Mouse (Mus musculus): ENCODE measurements at regions not wholly inside any gene's neighbourhood (a gene's known extent, or its start where the extent isn't known, plus 50 kb on each side); places are given as distances from the start of the nearest gene placed in this dataset.

DNA sequence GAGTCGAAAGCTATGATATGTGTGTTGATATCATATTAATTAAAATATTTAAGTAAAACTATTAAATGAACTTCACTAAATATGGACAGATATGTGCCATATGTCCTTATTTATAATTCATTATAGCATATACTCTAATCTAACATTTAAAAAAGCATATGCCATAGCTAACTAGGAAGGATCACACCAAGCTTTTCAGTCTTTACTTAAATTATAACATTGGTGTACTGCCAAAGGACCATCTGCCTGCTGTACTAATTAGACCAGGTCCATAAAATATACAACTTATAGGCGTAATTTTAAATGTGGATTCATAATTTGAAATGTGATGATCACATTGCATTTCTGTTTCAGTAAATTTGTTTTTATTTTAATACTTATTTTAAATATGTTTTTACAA, 651.9 kb upstream of the Klhl1 start:
- no peak for DNase-seq (ENCODE audit: inconsistent age in 2 of 2, low spot score in 1 of 2)

DNA sequence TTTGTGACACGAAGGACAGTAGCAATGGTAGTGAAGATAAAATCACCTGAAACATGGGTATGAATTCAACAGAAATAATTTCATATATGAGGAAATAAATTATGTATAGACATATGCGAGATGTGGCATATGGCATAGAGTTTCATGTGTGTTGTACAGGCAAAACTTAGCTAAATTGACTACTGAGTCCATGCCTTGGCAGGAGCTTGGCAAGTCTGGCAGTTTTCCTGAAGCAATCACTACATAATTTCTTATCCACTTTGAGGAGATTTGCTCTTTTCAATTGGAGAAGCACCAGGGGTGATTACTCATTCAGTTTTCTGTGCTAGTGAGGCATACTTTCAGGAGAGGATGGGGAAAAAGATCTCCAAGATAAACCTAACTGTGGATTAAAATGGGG, 646.9 kb upstream of the Klhl1 start:
- DNase-seq (ENCODE audit: inconsistent age in 2 of 2, low spot score in 1 of 2), result no peak

DNA sequence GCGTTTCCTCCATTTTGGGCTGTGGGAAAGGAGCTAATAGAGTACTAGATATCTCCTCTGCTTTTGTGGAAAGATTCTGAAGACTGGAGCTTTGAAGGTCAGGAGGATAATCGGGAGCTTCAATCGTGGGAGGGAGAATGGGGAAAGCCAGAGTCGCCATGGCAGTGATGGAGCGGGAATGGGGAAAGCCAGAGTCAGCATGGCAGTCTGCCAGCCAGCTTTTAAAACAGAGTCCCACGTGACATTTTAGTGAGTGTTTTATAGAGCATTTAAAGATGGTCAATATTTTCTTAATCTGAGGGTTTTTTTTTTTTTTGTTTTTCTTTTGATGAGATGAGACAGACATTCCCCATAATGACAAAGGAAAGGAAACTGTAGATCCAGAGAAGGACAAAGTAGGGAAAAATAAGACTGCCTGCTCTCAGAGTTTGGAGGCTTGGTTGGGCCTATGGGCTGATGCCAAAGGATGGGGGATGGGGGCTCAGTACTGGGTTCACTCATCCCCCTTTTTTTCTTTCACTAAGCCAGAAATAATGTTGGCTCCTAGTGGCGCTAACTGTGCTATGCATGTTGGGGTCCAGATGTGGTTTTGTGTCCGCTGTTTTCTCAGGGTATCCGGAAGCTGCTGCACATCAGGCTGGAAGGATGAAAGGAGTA, 630.2 kb upstream of the Klhl1 start:
- DNase-seq (ENCODE audit: inconsistent age in 2 of 2, low spot score in 1 of 2), result no peak

DNA sequence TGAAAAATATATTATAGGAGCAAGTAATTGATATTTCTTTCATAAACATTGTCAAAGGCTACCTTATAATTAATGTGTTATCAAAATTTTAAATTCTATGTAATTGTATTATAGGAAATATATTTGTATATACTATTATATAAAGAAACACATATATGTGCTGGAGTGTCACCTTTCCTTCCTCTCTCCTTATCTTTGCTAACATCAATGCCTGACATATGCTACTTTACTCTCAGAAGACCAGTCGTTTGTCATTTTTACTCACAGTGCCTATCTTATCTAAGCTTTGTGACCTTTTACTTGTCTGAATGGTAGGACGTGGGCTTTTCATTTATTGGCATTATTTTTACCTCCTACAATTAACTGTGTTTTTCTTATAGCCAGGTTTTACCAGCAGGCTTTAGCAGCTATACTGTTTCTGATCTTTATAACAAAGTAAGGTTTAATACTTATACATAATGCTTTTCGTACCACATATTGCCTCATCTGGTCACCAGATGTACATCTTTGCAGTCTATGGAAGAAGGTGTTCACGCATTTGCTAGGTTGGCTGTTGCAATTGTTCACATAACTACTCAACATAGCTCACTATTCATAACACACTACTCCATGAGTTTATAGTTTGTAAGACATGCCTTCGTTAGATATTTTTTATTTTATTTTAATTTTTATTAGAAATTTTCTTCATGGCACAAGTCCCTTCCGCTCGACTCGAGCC, 597.2 kb upstream of the Klhl1 start:
- no peak for DNase-seq (ENCODE audit: inconsistent age in 2 of 2, low spot score in 1 of 2)

DNA sequence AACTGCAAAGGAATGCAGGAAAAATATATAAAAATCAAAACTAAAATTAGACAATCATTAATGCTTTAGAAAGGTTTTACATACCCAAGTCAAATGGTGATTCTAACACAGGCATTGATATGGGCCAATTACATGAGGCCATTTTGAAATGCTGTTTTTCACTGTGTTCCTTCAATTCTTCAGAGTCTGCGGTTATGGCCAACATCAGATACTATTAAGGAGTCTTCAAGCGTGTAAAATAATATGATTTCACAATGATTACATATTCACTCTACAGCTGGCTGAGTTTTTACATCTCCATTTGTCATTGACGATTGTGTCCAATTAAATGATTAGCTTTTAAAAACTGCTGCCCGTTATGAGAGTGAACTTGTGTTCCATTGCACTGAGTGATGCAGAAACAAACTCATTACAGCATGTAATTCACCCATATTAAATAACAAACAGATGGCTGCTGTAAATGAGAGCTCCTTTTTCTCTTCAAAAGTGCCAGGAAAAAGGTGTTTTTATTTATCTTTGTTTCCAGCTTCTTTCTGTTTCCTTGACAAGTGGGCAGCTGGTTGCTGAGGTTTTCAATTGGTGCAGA, 582.3 kb upstream of the Klhl1 start:
- no peak for DNase-seq (ENCODE audit: inconsistent age in 2 of 2, low spot score in 1 of 2)

DNA sequence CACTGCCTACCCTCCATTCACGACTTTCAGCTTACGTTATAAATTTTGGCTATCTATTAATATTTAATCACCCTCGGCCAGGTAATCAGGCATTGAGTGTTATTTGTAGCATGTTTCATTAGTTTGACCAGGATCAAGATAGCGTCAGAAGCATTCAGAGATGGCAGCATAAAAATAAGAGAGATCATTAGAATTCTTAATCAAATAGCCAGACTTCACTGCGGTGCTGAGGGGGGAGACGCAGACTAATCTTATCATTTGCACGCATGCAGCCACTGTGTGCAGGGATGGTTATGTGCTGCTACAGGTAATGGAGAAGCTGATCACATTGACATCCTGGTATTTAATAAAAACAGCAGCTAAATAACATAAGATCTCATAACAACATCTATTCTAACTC, 574.5 kb upstream of the Klhl1 start:
- no peak for DNase-seq (ENCODE audit: inconsistent age in 2 of 2, low spot score in 1 of 2)

DNA sequence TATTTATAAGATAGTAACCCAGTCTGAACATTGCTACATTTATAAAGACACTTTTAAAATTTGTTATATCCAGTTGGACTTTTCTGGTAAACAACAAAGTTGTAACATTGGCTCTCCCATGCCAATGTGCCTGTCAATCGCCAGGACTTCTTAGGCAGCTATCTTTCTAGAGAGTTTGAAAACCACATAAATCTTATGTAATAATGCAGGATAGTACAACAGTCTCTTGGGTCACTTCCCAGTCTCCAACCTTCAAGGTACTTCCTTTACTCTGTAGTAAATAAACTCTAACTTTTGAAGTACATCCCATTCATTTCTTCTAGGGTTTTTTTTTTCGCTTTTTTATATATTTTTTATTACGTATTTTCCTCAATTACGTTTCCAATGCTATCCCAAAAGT, 570.0 kb upstream of the Klhl1 start:
- no peak for DNase-seq (ENCODE audit: inconsistent age in 2 of 2, low spot score in 1 of 2)

DNA sequence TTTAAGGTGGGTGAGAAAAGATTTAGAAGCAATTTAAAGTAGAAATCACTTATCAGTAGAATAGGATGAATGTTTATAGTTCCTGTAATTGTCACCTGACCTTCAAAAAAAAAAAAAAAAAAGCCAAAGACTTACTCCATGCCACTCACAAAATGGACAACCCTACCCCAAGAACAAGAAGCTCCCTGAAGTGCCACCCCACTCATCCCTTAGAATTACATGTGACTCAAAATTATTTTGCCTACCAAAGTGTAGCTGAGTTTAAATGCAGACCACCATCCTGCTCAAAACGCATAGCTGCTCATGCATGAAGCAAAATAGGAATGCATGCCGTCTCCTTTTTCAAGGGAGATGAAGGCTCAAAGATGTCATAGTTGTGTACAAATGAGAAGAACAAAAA, 568.4 kb upstream of the Klhl1 start:
- DNase-seq (ENCODE audit: inconsistent age in 2 of 2, low spot score in 1 of 2), result no peak

DNA sequence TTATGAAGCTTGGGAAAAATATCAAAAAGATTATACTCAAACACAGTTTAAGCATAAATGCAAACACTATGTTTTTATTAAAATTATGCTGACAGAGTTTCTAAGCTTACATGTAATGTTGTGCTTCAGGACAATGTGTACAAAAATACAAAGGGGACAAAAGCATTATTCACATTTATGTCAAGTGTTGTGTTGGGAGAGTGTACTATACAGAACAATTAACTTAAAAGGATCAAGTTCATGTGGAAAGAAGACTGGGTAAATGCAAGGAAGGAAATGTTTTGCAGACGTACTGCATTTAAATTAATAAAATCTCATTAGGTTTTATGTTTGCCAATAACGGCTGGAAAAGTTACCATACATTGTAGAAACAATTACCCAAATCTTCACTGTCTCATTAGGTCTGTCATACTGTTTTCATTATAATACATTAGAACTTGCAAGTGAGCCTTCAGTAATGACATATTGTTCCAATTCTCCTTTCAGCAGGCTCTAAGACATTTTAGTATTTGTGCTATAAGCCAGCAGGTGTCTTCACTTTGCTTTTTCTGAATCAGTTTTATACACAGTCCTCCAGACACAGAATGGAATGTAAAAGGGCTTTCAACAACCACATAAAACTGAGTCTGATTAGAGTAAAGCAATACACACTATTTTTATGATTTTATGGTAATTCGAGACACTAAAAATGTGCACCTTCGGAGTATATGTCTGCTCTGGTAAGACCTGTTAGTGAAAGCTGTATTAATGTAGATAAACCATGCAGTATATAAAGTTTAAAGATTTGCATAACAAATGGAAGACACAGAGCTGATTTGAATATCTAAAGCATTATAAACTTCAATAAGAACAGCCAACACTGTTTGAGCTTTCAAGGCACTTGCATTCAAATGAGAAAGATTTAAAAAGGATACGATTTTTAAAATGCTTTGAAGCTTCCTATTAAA, 567.7 kb upstream of the Klhl1 start:
- no peak for DNase-seq (ENCODE audit: inconsistent age in 2 of 2, low spot score in 1 of 2)

DNA sequence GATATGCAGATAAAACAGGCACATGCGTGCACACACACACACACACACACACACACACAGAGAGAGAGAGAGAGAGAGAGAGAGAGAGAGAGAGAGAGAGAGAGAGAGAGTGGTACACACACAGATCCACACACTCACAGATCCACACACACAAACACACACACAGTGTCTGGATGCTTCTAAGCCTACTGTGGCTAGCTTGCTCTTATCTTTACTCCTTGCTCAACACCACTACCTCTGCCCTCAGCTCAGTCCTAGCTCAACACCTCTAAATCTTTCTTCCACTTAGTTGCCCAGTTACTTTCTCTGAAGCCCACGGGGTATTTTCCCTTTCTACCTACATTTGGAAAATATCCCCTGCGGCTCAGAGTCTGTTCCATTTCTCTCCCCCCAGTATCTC, 555.9 kb upstream of the Klhl1 start:
- no peak for DNase-seq (ENCODE audit: inconsistent age in 2 of 2, low spot score in 1 of 2)

DNA sequence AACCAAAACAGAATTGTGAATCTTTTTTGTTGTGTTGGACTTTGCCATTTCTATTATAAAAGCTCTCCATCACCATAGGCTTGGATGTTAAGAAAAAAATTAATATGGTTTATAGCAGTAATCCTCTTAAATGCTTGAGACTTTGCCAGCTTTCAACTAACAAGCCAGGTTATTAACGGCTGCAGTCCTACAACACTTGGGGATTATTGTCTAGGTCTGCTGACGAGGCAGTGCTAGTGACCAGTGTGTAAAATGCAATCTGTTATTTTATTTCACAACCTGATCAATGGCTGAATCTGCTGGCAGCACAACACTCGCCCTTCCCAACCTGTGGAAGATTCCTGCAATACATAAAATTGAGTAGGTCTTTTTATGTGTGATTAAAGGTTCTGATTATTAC, 549.9 kb upstream of the Klhl1 start:
- DNase-seq (ENCODE audit: inconsistent age in 2 of 2, low spot score in 1 of 2), result no peak

DNA sequence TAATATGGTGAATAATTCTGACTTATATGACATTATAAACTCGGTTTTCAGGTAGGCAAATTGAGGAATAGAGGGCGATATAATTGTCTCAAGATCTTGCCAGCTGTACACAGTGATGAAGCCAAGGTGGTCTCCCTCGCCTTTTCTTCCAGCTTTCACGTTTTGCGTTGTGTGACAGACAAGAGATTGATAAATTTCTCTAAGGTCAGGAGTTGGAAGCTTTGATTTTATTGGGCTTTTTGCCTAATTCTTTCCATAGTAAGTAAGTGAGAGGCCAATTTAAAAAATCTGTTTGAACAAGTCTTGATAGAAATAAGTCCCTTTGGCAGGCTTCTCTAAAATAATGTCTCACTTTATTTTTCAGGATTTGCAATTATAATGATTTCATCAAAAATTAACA, 549.4 kb upstream of the Klhl1 start:
- no peak for DNase-seq (ENCODE audit: inconsistent age in 2 of 2, low spot score in 1 of 2)

DNA sequence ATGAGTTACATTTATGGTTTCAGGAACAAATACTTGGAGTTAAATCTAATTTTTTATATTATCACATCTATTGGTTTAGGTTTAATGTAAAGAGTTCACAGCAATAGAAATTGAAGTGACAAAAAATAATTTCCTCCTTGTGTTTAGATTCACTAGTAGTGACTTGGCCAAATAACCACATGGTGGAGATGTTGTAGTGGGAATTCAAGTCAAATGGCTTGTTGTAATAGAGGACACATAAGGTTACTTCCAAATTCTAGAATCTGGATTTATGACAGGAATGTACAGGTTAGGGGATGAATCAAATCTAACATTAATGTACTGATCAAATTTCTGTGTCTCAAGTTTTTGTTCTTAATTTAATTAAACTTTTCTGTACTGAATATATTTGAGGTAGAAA, 526.4 kb upstream of the Klhl1 start:
- DNase-seq (ENCODE audit: inconsistent age in 2 of 2, low spot score in 1 of 2), result no peak

DNA sequence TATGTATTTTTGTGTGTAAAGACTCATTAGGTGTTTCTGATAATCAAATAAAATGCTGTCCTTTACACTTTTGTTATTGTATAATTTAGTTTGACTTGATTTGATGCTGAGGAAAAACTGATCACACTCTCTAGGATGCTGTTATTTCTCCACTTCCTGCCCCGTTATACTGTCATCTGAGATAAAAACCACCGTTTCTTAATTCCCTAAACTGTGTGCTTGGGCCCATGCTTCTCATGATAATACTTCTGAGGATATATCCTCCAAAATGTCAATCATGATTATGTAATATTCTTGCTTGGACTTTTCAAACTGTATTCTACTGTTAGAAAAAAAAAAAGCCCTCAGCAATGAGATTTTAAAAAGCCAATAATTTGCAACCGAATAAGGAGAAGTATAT, 520.9 kb upstream of the Klhl1 start:
- DNase-seq (ENCODE audit: inconsistent age in 2 of 2, low spot score in 1 of 2), result no peak

DNA sequence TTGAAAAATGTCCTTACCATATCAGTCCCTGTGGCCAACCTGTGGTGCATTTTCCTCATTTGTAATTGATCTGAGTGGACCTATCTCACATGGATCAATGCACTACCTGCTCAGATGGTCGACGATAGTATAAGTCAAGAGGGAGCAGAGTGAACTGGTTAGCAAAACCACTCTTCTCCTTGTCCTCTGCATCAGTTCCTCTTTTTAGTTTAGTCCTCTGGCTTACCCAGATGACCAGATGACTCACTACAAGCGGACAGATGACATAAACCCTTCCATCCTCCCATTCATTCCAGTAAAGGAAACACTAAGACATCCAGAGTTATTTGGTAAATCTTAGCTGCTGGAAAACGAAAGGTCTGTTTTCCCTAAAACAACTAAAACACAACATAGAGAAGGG, 509.6 kb upstream of the Klhl1 start:
- no peak for DNase-seq (ENCODE audit: inconsistent age in 2 of 2, low spot score in 1 of 2)

DNA sequence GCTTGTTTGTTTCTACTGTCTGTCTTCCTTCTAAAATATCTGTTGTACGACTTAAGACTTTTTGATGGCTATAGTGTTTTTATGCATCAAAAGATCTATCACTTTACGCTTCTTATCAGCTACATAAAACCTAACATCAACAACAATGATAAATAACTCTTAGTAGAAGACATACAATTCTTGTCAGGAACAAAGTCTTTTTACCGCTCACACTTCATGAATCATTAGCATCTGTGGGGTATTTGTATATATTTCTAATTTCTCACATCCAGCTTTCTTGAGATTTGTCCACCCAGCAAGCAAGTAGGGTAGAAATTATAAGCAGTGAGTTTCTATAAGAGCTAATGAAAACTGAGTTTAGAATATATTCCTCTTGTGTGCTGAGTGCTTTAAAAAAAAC, 487.4 kb upstream of the Klhl1 start:
- no peak for DNase-seq (ENCODE audit: inconsistent age in 2 of 2, low spot score in 1 of 2)

DNA sequence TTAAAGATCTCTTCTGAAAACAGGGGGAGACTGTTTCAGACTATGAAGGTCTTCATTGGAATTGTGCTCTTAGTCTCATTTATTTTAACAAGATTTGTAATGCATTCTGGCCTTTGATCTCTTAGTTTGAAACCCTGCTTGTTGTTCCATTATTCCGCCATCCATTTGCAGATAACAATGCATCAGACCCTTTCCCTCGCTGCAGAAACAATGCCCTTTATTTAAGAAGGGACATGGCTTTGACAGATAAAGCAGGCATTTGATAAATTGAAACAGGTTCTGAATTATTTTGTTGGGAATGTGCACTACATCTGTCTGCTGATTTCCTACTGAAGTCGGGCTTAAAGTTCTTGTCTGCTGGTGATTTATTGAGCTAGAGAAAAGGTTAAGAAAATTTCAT, 476.2 kb upstream of the Klhl1 start:
- DNase-seq (ENCODE audit: inconsistent age in 2 of 2, low spot score in 1 of 2), result no peak

DNA sequence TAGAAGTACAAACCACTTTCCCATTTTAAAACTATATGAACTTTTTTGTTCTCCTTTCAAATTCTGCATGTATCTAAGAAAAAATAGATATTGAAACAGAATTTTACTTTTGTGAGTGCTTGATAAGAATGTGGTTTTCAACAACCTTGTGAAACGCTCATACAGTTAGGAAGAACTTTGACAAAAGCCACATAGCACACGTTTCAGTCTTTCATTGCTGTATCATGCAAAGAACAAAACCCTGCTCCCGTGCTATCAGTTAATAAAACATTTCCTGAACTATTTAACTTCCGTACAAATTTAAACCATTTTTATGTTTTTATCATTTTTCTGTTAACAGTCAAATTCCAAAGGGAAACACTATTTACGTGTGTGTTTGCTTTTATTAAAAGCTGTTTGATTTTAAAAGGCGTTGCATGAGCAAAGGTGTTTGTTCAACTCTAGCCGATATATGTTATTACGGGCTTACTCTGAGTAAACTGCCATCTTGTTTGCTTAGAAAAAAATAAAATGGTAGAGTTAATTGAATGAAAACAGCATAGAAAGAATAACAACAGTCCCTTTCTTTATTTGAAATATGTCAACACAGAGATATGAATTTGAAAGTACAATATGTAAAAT, 471.8 kb upstream of the Klhl1 start:
- DNase-seq (ENCODE audit: inconsistent age in 2 of 2, low spot score in 1 of 2), result no peak

DNA sequence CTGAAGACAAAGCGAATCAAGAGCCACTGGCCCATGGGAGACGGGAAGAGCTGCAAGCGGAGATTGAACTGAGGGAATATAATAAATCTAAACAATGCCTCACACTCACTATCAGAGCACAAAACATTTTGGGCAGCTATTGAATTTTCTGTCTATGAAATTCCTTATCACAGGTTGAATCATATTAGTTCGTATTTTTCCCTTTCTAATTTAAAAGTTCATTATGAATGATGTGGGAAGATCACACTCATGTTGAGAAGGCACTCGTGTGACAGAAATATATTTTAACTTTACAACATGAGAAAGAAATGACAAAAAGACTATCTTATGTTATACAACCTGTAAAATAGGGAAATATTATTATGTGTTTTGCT, 444.2 kb upstream of the Klhl1 start:
- DNase-seq (ENCODE audit: inconsistent age in 2 of 2, low spot score in 1 of 2), result no peak

DNA sequence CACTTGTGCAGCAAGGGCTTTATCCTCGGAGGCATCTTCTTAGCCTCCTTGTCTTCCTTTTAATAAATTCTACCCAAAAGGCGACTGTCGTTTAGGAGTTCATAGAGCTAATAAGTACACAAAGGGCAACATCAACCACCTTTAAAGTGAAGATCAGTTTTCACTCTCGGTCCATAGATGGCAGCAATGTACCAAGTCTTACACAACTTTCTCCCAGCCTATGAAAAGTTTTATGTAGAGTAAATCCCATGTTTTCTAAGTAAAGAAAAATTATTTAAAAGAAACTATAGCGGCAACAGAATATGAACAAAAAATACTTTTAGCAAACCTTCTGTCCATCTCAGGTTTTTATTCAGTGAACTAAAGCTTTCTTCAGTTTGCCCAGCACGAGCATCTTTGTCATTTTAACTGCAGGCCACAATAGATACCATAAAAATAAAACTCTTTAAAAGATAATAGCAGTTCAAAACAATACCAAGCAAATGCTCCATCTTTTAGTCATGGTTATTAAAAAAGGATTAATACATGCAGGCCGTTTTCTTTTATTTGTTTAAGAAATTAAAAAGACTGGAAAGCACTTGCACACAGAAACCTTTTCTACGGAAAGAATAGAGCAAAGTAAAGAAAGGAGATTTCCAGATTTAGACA, 443.6 kb upstream of the Klhl1 start:
- no peak for DNase-seq (ENCODE audit: inconsistent age in 2 of 2, low spot score in 1 of 2)

DNA sequence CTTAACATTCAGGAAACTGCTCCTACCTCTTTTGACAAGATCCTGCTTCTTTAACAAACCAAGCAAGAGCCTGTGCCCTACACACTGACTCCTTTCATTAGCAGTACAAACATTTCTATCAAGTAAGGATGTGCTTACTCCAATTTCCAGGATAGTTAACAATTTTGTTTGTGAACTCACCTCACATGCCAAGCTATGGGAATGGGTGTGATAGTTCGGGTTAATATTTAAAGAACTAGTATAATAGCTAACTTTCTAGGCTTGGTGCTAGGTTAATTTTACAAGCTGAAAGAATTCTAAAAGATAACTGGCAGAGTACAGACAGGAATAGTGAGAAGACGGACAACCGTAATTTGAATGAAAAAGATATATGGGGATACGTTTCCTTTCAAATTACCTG, 437.2 kb upstream of the Klhl1 start:
- no peak for DNase-seq (ENCODE audit: inconsistent age in 2 of 2, low spot score in 1 of 2)
